Mouse (Mus musculus): ENCODE measurements at regions not wholly inside any gene's neighbourhood (a gene's known extent, or its start where the extent isn't known, plus 50 kb on each side); places are given as distances from the start of the nearest gene placed in this dataset.
A peak's percentile ranks its signal among the peaks of the same experiment; 100 is the strongest.

DNA sequence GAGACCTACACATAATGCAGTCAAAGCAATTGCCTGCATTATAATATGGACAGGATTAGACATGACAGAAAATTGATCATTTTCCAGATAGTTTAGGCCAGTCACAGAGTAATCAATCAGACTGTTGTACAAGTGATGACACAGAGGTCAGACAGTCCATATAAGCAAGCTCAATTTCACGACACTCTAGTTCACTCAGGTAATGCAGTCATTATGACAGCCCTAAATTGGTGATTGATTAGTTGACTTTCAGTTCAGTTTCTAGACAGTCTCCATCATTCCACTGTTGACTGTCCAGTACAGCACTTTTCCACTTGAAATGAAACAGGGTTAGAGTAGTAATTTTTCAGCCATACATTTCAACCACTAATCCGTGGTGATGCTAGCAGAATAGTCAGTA, 620.5 kb upstream of the B3galt2 start:
- DNase-seq: no peak
- Histone ChIP-seq H3K4me1 (ENCODE audit: control insufficient read depth, insufficient read depth, low read length) (no peaks in the 10 kb centered on the region), H3K4me3 (replicated peaks; ENCODE audit: insufficient read depth, low read depth, low read length) (no peak overlapping the region), H3K27ac (ENCODE audit: insufficient read depth, low read length) (no peak overlapping the region), H3K27me3 (ENCODE audit: control insufficient read depth, insufficient read depth, low read length) (no peaks in the 10 kb centered on the region)
- 83% methylated on average over 2 of the region's 2 CpGs for WGBS
- no peak for TF ChIP-seq CTCF (IDR thresholded peaks at IDR 0.05; ENCODE audit: borderline replicate concordance, insufficient read depth, low read depth, low read length)
- no peak for TF ChIP-seq POLR2A (IDR thresholded peaks at IDR 0.05; ENCODE audit: borderline replicate concordance, insufficient read depth, low read length)

DNA sequence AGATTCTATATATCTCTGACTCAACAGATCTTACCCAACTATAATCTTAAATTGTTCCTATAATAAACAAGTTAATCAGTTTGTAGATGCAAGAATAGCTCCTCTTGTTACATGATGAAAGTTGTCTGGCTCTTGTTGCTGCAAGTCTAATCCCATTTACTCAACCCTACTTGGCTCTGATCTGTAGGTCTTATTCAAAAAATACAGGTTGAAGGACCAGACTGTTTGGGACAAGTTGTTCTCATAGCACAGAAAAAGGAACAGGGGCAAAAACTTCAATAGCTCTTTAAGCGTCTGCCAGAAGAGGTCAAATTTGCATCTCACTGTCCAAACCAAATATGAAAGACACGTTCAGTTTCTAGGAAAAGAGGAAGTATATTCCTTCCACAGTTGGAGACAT, 587.3 kb upstream of the B3galt2 start:
- H3K4me1 ChIP-seq (ENCODE audit: control insufficient read depth, insufficient read depth, low read length): no peaks in the 10 kb centered on the region
- TF ChIP-seq CTCF (IDR thresholded peaks at IDR 0.05; ENCODE audit: borderline replicate concordance, insufficient read depth, low read depth, low read length) (no peak), POLR2A (IDR thresholded peaks at IDR 0.05; ENCODE audit: borderline replicate concordance, insufficient read depth, low read length) (no peak)
- DNase-seq: peak in 1 of 2 experiments; percentile 15
- no peak overlapping the region for H3K4me3 ChIP-seq (replicated peaks; ENCODE audit: insufficient read depth, low read depth, low read length)
- 67% methylated on average over 2 of the region's 2 CpGs for WGBS
- H3K27ac ChIP-seq (ENCODE audit: insufficient read depth, low read length): no peak overlapping the region
- no peaks in the 10 kb centered on the region for H3K27me3 ChIP-seq (ENCODE audit: control insufficient read depth, insufficient read depth, low read length)

DNA sequence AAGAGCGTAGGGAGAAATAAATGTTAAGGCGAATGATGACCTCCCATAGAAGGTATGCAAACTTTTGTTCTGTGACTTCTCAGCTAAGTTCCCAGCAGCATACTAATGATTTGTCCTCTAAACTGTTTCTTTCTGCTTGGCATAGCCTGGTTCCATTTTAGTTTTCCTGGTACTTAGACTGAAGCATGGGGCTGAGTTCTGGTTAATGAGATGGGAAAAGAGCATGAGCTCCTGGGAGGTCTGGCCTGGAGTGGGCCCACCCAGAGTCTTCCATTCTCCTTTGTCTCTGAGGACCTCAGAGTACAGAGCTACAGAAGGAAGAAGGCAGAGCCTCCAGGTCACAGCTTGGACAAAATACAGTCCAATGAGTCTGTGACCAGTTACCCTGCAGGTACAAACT, 586.9 kb upstream of the B3galt2 start:
- H3K27ac ChIP-seq (ENCODE audit: insufficient read depth, low read length): no peak overlapping the region
- 96% methylated on average over 2 of the region's 2 CpGs for WGBS
- H3K4me1 ChIP-seq (ENCODE audit: control insufficient read depth, insufficient read depth, low read length): no peaks in the 10 kb centered on the region
- H3K27me3 ChIP-seq (ENCODE audit: control insufficient read depth, insufficient read depth, low read length): no peaks in the 10 kb centered on the region
- DNase-seq: peak in 1 of 2 experiments; percentile 18
- H3K4me3 ChIP-seq (replicated peaks; ENCODE audit: insufficient read depth, low read depth, low read length): no peak overlapping the region
- TF ChIP-seq POLR2A (IDR thresholded peaks at IDR 0.05; ENCODE audit: borderline replicate concordance, insufficient read depth, low read length) (no peak), CTCF (IDR thresholded peaks at IDR 0.05; ENCODE audit: borderline replicate concordance, insufficient read depth, low read depth, low read length) (no peak)

DNA sequence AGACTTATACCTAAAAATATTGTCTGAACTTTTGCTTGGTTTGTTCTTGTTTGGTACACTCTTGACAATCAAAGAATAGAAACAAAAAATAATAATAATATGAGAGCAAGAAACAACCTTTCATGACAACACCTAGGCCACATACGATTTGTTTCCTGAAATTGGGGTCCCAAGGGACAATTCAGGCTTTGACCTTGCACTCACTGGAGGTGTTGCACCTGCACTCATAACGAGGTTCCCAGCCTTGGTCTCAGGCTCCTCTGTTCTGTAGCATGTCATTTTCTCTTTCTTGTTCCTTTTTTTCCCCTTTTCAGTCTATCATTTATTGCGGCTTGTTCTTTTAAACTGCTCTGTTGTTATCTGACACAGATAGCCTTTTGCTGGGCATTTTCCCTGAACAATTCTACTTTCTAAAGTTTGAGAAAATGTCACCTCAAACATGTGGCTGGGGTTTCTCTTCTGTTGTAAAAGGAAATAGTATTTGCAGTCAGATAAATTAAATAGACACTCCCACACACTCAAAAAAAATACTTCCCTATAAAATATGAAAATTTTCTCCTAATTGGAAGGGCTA, 585.9 kb upstream of the B3galt2 start:
- no peaks in the 10 kb centered on the region for H3K4me1 ChIP-seq (ENCODE audit: control insufficient read depth, insufficient read depth, low read length)
- H3K27me3 ChIP-seq (ENCODE audit: control insufficient read depth, insufficient read depth, low read length): no peaks in the 10 kb centered on the region
- no peak overlapping the region for H3K27ac ChIP-seq (ENCODE audit: insufficient read depth, low read length)
- 71% methylated on average over 3 of the region's 3 CpGs for WGBS
- H3K4me3 ChIP-seq (replicated peaks; ENCODE audit: insufficient read depth, low read depth, low read length): no peak overlapping the region
- TF ChIP-seq POLR2A (IDR thresholded peaks at IDR 0.05; ENCODE audit: borderline replicate concordance, insufficient read depth, low read length) (no peak), CTCF (IDR thresholded peaks at IDR 0.05; ENCODE audit: borderline replicate concordance, insufficient read depth, low read depth, low read length) (no peak)
- DNase-seq: no peak

DNA sequence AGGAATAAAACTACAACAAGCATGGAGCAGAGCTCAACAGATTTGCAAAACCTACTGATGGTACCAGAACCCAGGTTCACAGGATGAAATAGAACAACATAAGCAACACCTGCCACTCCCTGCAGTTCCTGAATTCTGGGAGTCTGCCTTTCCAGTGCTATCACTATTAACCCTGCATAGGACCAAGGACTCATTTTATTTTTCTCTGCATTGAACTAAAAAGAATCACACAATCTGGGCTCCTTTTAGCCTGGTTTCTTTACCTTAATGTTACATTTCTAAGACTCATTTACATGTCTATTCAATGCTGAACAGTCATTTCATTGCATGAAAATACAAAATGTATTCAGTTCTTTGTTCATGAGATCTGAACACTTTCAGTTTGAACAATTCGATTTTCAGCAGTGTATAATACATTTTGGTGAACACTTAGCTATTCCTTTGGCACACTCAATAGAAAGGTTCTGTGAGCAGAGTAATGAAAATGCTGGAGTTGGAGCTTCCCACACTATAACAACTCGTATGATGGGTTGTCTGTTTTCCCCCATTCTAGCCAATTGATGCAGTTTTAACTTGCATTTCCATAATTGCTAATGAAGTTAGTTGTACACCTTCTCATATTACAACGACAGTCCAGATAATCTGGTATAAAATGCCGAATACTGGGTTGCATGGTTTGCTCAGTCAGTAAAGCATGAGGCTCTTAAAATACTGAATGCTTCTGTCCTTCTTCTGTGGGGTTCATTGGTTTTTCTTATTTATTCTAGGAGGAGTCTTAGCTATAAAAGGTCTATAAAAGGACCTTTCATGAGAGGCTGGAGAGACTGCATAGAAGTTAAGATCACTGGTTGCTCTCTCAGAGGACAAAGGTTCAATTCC, 579.5 kb upstream of the B3galt2 start:
- H3K27me3 ChIP-seq (ENCODE audit: control insufficient read depth, insufficient read depth, low read length): no peaks in the 10 kb centered on the region
- no peak overlapping the region for H3K4me3 ChIP-seq (replicated peaks; ENCODE audit: insufficient read depth, low read depth, low read length)
- 68% methylated on average over 4 of the region's 4 CpGs for WGBS
- H3K4me1 ChIP-seq (ENCODE audit: control insufficient read depth, insufficient read depth, low read length): no peaks in the 10 kb centered on the region
- DNase-seq: no peak
- no peak for TF ChIP-seq CTCF (IDR thresholded peaks at IDR 0.05; ENCODE audit: borderline replicate concordance, insufficient read depth, low read depth, low read length)
- TF ChIP-seq POLR2A (IDR thresholded peaks at IDR 0.05; ENCODE audit: borderline replicate concordance, insufficient read depth, low read length): no peak
- no peak overlapping the region for H3K27ac ChIP-seq (ENCODE audit: insufficient read depth, low read length)

DNA sequence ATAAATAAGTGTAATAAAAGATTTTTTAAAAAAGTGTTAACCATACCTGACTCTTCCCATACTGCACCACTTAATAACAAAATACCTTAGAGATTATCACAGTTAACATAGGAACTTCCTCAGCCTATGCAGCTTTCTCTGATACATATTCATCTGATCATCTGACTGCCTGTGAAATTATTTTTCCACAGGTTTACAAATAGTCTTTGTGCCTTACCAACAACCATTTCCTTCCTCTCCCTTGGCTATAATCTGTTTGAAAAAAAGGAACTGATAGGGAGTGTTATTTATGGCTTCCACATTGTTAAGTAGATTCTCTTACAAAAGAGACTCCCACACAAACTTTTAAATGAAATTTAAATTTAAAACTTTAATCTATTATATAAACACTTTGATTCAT, 575.0 kb upstream of the B3galt2 start:
- Histone ChIP-seq H3K27ac (ENCODE audit: insufficient read depth, low read length) (no peak overlapping the region), H3K4me1 (ENCODE audit: control insufficient read depth, insufficient read depth, low read length) (no peaks in the 10 kb centered on the region), H3K4me3 (replicated peaks; ENCODE audit: insufficient read depth, low read depth, low read length) (no peak overlapping the region), H3K27me3 (ENCODE audit: control insufficient read depth, insufficient read depth, low read length) (no peaks in the 10 kb centered on the region)
- TF ChIP-seq CTCF (IDR thresholded peaks at IDR 0.05; ENCODE audit: borderline replicate concordance, insufficient read depth, low read depth, low read length) (no peak), POLR2A (IDR thresholded peaks at IDR 0.05; ENCODE audit: borderline replicate concordance, insufficient read depth, low read length) (no peak)
- no peak for DNase-seq

DNA sequence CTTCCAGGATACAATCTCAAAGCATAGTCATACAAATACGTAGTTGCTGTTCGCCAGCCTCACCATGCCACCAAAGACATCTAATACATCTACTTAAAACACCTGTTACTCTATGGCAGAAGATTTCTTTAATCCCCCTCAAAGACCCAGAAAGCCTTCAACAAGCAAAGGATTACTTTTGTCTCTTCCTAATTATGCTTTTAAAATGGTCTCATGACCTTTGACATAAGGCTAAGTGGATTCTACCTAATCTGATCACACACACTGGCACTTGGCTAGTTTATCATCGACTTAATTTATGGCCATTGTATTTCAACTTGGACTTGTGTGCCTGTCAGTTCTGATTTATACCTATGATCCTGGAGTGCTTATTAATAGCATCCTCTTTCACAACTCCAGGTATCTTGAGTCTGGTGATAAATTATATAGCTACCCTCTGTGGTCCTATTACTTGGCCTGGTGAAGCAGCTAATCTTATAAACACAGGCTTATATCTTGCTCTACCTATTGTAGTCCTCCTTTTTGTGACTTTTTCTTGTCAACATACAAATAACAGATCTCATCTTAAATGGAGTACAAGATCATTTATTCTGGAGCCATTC, 568.6 kb upstream of the B3galt2 start:
- 89% methylated on average over 3 of the region's 3 CpGs for WGBS
- TF ChIP-seq POLR2A (IDR thresholded peaks at IDR 0.05; ENCODE audit: borderline replicate concordance, insufficient read depth, low read length) (no peak), CTCF (IDR thresholded peaks at IDR 0.05; ENCODE audit: borderline replicate concordance, insufficient read depth, low read depth, low read length) (no peak)

DNA sequence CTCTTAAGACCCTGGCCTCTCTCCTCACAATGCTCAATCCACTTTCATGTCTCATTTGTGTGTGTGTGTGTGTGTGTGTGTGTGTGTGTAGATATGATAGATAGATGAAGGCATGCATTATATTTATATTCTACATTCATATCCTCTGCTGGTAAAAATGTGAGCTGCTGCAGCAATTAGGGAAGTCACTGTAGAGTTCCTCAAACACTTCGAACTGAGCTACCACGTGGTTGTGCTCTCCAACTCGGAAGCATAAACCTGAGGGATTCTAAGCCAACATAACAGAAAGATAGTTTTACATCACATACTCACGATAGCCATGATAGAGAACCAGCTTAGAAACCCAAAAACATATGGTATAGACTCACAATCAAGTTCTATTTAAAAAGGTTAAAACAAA, 565.5 kb upstream of the B3galt2 start:
- Histone ChIP-seq H3K4me1 (ENCODE audit: control insufficient read depth, insufficient read depth, low read length) (no peaks in the 10 kb centered on the region), H3K27ac (ENCODE audit: insufficient read depth, low read length) (no peak overlapping the region), H3K4me3 (replicated peaks; ENCODE audit: insufficient read depth, low read depth, low read length) (no peak overlapping the region), H3K27me3 (ENCODE audit: control insufficient read depth, insufficient read depth, low read length) (no peaks in the 10 kb centered on the region)
- WGBS: 80% methylated on average over 4 of the region's 4 CpGs
- TF ChIP-seq CTCF (IDR thresholded peaks at IDR 0.05; ENCODE audit: borderline replicate concordance, insufficient read depth, low read depth, low read length) (no peak), POLR2A (IDR thresholded peaks at IDR 0.05; ENCODE audit: borderline replicate concordance, insufficient read depth, low read length) (no peak)
- no peak for DNase-seq

More for the DNA sequence above, 568.6 kb upstream of the B3galt2 start:
- Histone ChIP-seq H3K4me1 (ENCODE audit: control insufficient read depth, insufficient read depth, low read length) (no peaks in the 10 kb centered on the region), H3K27me3 (ENCODE audit: control insufficient read depth, insufficient read depth, low read length) (no peaks in the 10 kb centered on the region), H3K27ac (ENCODE audit: insufficient read depth, low read length) (no peak overlapping the region), H3K4me3 (replicated peaks; ENCODE audit: insufficient read depth, low read depth, low read length) (no peak overlapping the region)
- DNase-seq: no peak

Data from cerebellum, adult 2 months (tissue).